Mouse (Mus musculus) gastrocnemius, postnatal 10 days (tissue): ENCODE measurements around the gene Fibp. TPM values are rescaled to one million over a fixed set of nuclear protein-coding genes. Genes with fewer than 3 reads are reported as not detected.

Experiments used
- DNase-seq: peaks from one replicate; pipeline ENCODE4 v3.0.0; 2021; ENCODE audit warnings: mixed read lengths
- total RNA-seq, 2 experiments: library from RNA; stranded (reverse); gene quantifications; 2 replicates each; pipeline ENCODE4 v1.2.3; 2021

Gene Fibp
- total RNA-seq, 2 experiments from 2014 or later: 53.2 to 54.6 TPM

DNA sequence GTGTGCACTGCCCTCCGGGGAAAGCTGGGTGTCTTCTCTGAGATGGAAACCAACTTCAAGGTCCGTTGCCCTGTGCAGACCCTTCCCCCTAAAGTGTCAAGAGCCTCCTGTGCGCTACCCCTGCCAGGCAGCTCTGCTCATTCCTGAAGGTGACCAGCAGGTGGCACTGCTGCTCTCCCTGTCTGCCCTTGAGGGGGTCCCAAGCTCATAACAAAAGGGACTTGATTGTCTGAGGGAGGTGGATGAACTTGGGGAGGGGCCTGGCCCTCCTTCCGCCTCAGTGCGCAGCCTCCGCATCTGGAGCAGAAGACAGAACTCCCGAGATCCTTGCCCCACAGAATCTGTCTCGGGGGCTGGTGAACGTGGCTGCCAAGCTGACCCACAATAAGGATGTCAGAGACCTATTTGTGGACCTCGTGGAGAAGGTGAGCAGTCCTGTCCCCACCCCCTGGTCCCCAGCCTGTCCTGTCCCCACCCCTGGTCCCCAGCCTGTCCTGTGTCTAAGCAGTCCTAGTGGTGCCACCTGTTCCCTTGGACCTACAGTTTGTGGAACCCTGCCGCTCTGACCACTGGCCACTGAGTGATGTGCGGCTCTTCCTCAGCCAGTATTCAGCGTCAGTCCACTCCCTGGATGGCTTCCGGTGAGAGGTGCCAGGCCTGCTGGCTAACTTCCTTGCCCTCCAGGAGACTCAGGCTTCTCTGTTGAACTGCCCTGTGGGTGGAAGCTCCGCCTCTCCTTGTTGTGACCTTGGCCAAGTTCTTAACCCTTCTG lies 3.6 kb downstream of the Fibp start:
- peak; percentile 53 for DNase-seq

DNA sequence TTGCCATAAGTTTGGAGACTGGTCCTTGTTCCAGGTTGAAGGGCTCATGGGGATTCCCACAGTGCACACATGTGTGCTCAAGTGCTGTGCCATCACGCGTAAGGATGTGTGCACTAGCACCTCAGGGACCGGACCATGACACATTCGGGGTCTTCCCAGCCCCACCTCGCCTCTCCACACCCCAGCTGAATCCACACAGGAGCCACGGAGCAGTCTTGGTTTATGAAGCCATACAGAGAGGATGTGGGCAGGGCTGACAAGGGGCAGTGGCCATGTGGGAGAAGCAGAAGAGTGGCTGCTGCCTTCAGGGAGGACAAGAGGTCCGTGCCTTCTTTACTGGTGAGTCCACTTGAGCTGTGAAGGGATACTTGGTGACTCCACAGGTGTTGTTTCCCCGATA lies 4.6 kb downstream of the Fibp start:
- DNase-seq: no peak

DNA sequence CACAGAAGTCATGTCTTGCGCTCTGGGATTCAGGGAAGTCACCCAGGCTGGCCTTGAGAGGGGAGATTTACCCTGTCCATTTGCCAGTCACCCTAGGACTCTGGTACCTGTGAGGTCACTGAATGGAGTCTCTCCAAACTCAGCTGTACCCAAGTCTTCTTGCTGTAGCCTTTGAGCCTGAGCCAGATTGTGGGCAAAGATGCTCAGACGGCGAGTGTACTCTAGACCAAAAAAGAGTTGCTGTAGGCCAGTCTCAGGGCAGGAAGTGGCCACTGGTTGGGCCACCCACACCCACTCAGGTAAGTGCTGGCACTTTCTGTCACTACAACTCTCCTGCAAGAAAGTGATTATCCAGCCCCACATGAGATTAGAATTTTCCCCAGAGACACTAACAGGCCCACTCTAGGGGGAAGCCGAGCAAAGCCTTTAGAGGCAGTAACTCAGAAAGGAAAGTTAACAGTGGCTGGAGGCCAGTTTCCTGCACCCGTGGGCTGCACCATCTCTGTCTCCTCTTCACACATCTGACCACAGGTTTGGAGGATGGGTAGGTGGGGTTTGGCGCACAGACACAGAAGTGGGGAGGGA lies 6.6 kb downstream of the Fibp start:
- no peak for DNase-seq

DNA sequence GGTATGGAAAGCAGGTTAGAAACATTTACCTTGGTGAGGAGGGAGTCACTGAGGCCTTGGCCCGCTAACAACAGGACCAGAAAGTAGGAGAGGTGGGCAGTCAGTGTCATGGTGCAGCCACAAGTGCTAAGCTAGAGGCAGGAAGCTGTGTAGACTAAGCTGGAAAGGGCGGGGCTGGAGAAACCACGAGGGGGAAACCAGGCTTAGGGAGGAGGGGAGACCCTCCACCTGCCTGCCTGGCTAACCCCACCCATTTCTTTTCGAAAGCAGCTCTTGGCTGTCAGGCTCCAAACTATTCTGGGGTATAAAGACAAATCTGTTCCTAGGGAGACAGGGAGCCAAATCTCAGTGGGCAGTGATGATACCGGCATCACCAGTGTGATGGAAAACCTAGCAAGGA lies 8.0 kb downstream of the Fibp start, which contains the start of gene Ctsw:
Gene Ctsw (minus strand): TSS at position 134 of the 400 bp plus-strand sequence.
- no peak for DNase-seq

GRCm38 (mm10) chr19:5471846-5472245 lies 11.4 kb downstream of the Fibp start:
- no peak for DNase-seq

GRCm38 (mm10) chr19:5472857-5473256 lies 12.4 kb downstream of the Fibp start:
- no peak for DNase-seq

- DNase-seq: peak; percentile 69
Measured at GRCm38 (mm10) chr19:5473720-5474119, 13.3 kb downstream of the Fibp start, which contains the start of gene Efemp2. Gene Efemp2 (plus strand): TSS chr19:5473954.

DNA sequence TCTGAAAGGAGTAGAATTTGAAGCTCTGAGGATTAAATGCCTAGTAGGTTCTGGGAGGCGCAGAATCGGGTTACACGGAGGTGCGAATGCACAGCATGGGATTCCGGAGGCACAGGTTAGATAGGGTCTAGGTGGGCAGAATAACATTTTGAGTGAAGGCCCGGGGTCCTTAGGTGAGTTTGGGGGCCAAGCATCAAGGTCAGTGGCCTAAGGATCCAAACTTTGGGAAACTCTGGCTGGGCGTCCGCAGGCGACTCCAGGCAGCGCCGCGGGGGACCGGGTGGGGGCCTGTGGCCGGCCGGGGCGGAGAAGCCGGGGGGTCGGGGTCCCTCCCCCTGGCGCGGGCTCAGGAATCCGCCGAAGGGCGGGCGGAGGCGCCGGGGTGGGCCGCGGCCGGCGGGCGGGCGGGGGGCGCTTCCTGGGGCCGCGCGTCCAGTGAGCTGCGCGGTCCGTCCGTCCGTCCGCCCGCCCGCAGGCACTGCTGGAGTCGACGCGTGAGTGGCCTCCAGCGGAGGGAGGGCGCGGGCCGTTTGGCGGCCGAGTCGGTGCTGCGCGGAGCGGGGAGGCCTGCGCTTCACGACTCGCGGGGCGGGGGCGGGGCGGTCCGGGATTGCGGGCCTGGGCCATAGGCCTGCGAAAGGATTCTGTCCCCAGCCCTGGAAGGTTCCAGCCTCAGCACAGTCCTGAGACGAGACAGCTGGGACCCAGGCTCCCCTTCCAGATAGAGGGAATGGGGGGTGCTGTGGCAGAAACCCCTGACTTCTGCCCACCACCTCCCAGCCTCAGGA lies 14.1 kb downstream of the Fibp start:
- peak; percentile 72 for DNase-seq

GRCm38 (mm10) chr19:5475069-5475714 lies 14.8 kb downstream of the Fibp start:
- no peak for DNase-seq

DNA sequence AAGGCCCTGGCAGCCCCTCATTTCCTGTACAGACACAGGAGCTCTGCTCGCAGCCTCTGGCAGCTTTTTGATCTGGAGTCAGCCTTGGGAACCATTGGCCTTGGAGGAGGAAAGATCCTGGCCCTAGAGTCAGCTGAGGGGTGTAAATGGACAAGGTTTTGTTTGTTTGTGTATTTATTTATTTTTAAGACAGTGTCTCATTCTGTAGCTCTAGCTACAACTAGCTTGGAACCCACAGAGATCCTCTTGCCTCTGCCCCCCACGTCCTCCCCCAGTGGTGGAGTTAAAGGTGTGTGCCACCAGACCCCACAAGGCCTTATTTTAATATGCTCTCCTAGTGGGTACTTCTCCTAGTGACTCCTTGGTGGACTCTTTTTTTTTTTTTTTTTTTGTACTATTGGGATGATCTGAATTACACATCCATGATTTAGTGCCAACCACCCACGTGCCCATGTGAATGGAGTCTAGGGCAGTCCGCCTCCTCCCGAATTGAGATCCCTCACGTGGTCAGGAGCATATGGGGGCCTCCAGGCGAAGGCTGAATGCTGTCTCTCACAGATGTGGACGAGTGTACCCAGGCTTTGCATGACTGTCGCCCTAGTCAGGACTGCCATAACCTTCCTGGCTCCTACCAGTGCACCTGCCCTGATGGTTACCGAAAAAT lies 16.7 kb downstream of the Fibp start:
- DNase-seq: no peak

DNA sequence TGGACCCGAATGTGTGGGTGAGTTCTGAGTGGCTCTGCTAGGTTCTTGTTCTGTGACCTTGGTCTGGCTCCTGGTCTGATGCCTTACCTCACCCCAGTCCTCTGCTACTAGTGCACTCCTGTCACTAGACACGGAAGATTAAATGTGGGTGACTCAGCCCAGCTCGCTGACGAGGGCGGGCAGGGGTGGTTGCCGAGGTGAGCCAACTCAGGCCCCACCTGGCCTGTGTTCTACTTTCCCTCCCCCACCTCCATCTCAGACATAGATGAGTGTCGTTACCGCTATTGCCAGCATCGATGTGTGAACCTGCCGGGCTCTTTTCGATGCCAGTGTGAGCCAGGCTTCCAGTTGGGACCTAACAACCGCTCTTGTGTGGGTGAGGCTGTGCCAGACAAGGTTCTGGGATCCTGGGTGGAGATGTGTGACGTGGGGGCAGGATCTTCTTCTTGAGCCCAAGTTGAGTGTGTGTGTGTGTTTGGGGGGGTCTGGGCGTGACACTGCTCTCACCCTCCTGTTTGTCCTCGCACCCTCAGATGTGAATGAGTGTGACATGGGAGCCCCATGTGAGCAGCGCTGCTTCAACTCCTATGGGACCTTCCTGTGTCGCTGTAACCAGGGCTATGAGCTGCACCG lies 17.4 kb downstream of the Fibp start:
- no peak for DNase-seq

GRCm38 (mm10) chr19:5480016-5480415 lies 19.6 kb downstream of the Fibp start:
- DNase-seq: no peak

- DNase-seq: no peak
Measured at GRCm38 (mm10) chr19:5481398-5481797, 21.0 kb downstream of the Fibp start.

- DNase-seq: no peak
Measured at GRCm38 (mm10) chr19:5483386-5484359, 23.3 kb downstream of the Fibp start.

DNA sequence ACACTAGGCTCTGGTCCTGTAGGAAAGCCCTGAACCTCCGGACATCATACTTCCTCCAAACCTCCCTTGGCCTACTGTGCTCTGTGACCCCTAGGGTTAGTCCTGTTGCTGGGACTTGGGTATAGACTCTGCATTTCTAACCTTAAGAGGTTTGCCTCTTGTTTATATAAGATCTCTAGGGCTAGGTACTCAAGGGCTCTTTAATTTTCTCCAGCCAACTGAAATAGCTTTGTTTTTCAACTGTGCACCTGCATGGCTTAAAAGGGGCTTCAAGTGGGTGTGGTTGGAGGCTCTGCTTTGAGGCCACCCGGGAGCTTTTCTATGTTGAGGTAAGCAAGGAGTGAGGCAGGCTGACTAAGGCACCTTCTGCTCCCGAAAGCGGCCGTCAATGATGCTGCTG lies 24.1 kb downstream of the Fibp start:
- DNase-seq: no peak

DNA sequence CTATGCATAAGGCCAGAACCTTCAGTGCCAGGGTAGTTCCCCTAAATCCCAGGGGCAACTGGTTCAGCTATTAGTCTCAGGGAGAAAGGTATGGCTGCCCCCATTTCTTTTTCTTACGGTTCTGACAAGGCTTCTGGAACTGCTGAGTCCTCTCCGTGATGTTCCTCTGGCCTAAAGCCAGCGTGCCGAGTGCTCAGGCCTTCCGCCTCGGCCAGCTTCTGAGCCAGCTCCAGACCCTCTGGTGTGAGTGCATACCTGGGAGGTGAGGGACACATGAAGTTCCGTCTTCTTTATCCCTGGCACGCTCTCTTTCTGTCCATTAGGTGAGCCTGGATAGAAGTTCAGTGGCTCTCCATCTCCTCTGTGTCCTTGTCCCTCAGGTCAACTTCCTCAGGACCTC lies 25.0 kb downstream of the Fibp start:
- DNase-seq: no peak

DNA sequence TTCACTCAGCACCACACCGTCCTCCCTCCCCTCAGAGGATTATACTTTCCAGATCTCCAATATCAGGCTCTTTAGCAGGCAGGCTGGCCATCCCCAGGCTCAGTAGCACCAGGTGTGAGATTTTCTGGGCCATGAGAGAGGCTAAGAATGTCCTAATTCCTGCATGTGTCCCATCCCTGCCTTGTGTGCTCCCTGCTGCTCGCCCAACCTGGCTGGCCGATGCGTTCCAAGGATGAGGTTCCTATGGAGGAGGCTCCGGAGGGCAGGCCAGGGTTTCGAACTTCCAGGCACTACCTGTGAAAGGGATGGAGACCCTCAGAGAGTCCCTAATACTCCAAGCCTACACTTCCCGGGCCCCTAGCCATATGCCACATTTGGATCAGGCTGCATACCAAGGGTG lies 25.4 kb downstream of the Fibp start:
- no peak for DNase-seq

- DNase-seq: no peak
Measured at GRCm38 (mm10) chr19:5486286-5486685, 25.9 kb downstream of the Fibp start.

DNA sequence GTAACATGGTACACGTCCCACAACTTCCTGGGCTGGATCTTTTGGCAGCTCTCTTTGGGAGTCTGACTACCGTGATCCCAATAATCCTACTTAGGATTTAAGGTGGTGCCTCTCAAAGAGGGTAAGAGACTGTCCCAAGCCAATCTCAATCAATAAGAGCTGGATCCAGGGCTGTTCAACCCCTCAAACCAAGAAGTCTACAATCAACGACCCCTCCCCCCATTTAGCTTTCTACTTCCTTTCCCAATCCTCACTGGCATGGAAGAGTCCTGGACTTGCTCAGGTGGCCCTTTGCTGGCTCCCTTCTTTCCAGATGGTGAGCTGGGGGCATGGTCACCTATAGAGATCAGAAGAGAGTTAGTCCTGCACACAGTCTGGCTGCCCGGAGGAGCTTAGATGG lies 26.4 kb downstream of the Fibp start:
- no peak for DNase-seq
